Mouse (Mus musculus) adipocyte (in vitro differentiated cells): ENCODE data around the gene Hspb9.

ENCODE experiments used
- DNase-seq: peaks from one replicate; pipeline ENCODE4 v3.0.0-alpha.2; 2016; ENCODE audit warnings: low spot score

Hspb9 gene

DNA sequence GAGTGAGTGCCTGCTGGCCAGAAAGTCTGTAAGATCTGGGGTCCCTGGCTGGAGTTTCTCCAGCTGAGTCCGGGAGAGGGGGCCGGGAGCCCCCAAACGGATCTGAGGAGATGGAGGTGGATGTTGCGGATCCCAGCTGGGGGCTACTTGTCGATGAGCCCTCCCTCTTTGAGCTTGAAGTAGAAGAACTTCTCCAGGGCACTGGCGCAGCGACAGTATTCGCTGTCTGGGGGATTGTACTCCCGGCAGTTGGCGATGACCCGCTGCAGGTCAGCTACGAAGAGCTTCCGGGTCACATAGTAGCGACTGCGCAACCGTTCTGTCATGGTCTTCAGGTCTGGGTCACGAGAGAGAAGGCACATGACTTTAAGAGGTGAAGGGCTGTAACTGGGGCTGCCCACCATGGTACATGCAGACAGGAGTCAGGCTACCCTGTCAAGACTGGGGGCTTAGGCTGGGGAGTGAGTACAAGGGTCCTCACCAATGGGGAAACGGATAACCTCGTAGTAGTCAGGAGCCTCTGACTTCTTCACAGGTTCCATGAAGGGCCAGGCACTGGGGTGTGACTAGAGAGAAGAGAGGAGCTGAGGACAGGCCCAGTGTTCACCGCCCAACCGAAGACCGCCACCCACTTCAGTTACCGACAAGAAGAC lies 8.4 kb upstream of the Hspb9 start:
- DNase-seq = no peak

DNA sequence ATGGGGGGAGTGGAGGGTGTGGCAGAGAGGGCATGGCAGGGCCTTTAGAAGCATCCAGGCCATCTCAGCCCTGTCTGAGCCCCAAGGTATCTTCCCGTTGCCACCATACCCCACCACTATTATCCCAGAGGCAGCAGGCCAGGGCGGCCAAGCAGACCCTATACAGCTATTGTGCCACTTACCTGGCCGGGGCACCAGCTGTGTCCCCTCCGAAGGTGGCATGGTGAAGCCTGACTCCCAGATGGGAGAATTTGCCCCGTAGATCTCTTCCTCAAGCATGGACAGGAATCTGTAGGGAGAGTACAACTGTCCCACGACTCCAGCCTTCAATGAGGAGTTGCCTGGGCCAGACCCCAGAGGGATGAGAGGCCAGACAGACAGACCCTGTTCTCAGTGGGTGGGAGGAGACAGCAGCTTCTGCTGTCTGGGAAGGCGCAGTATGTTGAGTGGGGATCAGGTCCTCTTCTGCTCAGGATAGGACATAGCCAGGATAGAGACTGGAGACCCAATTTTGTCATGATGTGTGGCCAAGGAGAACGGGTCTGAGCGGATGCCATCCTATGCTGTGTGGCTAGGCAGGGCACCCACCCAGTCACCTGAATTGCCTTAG lies 4.3 kb upstream of the Hspb9 start:
- no peak for DNase-seq

DNA sequence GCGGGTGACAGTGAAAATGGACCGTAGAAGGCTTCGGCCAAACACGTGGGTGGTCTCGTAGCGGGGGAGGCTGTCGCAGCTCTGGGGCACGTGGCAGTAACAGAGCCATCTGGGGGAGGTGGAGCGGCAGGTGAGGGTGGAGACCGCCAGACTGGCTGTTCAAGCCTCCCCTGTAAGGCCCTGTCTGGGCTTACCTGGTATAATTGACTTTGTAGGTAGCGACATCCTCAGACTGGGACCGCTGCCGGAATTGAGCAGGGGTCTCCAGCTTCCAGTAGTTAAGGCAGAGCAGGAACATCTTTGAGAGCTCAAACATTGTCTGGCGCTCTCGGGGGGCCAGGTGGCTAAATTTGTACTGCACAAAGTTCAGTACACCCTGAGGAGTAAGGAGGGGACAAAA lies 3.1 kb upstream of the Hspb9 start:
- no peak for DNase-seq

DNA sequence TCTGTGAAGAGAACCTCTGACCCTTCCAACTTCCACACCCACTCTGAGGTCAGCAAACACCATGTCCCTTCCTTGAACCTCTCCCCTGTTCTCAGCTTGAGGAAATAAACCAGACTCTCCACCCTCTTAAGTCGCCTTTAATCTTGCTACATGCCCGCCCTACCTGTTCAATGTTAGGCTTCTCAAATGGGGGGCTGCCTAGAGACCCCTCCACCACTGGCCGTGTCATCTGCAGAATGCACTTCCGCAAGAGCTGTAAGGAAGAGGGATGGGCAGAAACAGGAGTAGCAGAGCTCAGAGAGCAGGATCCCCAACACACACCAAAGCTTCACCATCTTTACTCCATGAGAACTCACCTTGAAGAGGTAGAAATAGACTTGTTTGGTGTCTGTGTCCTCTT lies 2.7 kb upstream of the Hspb9 start:
- no peak for DNase-seq

DNA sequence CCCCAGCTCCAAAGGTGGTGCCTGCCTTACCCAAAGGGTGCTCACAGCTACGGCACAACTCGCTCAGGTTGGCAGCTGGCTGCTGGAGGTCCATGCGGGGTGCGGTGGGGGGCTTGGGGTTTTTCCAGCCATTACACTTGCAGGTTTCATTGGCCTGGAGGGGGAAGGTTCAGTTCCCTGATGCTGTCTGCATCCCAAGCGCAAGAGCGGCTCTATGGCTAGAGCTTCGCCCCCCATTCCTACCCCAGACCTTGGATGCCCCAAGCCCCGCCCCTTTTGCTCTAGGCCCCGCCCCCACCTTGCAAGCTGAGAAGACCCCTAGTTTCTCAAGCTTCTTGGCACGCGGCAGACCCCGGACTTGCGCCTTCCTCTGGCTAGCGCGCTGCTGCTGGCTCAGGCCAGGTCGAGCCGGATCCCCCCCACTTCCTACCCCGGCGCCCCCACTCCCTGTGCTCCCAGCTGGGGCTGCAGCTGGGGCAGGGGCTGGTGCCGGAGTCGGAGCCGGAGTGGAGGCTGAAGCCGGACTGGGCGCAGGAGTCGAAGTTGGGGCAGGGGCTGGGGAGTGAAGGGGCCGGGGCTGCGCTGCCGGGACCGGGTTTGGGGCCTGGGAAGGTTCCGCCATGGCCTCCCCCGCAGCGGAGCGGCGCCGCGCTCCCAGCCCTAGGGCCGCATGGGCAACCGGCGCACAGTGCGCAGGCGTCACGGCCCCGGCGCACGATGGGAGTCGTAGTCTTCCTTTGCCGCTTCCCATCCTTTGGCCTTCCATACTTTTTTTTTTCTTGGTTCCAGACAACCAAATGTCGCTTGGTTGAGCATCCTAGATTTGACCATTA lies 1.7 kb upstream of the Hspb9 start, which contains the start of gene Kat2a:
Gene Kat2a, minus strand, starts transcription at position 683 of the 833 bp plus-strand sequence.
- DNase-seq = peak; percentile 86

DNA sequence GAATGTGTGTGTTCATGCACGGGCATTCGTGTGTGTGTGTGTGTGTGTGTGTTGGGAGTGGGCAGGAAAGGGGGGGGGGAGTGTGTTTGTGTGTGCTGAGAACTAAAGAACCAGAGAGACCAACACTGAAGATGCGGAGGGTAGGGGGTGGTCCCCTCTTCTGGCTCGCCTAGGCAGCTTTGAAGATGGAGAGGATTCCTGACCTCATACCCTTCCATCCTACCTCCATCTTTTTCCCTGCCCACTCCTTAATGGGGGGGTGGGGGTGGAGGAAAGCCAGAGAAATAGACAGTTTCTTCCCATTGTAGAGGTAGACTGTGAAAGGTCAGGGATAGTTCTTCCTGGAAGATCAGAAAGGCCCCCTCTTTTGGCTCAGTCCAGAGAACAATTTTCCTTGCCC lies 476 bp upstream of the Hspb9 start:
- no peak for DNase-seq

DNA sequence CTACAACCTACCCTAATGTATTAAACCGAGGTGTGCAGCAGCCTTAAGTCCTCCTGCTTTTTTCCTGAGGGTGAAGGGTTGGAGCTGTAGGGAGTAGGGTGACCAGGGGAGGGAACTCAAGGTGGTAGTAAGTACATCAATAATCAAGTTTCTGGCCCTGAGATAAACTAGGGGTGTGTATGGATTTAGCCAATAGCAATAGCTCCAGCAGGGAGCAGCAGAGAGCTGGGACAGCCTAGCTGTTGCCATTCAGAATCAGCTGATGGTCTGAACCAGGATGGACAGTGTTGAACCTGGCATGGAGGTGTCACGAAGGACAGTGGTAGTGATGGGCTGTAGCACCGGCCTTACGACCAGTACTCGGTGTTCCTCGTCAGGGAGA lies 875 bp downstream of the Hspb9 start:
- peak; percentile 83 for DNase-seq

DNA sequence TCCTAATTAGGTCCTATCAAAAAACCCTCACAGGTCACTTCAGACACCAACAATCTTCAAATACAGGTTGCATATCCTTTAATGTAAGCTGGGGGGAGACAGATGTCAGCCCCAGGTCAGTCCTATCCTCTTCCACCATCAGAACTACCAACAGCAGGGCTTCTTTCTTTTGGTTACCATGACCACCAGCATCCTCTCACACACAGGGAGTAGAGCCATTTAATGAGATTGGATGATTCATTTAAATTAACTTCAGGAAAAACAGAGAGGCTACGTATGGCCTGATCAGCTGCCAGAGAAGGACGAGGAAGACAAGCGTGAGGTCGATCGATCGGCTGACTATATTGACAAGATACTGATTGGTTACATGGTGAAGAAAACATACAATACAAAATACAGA lies 1.3 kb downstream of the Hspb9 start:
- DNase-seq = no peak

DNA sequence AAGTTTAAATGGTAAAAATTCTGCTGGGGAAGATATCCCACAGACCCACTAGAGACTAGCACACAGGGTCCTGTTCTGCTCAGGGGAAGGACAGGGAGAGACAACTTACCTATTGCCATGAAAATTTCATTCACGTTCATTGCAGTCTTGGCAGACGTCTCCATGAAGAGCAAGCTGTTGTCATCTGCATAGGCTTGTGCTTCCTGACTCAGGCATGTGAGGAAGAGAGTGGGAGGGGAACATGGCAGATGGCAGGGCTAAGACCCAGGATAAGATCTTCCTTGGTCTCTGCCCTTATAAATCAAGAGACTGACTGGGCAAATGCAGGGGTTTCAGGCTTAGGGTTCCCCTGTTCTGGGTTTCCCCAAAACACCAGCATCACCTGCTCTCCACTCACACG lies 3.0 kb downstream of the Hspb9 start:
- DNase-seq = no peak

DNA sequence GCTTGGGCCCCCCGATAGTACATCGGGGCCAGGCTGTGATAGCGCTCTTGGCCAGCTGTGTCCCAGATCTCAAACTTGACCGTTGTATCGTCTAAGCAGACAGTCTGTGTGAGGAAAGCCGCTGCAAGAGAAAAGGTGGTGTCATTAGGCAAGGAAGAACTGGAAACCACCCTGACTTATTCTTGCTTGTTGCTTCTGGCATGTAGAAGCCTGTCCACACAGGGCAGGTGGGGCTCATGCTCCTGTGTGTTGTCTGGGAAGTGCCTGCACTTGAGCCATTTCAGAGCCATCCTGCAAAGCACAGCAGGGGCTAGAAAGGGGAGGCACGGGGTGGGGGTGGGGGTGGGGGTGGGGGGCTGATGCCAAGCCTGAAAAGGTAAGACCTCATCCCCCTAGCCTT lies 4.8 kb downstream of the Hspb9 start:
- DNase-seq = no peak

DNA sequence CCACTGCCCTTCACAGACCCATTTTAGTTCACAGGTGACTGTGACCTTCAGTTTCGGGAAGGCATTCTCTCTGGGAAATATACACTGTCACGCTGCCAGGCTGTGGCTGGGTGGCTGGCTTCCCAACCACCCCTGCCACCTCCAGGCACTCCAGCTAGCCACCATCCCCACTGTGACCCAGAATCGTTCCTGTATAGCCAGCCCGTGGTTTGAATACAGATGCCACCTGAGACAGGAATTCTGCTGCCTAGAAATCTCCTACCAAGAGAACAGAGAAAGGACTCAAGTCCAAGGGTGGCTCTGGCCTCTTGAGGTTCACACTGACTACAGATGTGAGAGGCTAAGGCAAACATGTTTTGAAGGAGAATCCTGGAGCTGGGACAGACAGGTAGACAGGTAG lies 5.2 kb downstream of the Hspb9 start:
- DNase-seq = no peak

DNA sequence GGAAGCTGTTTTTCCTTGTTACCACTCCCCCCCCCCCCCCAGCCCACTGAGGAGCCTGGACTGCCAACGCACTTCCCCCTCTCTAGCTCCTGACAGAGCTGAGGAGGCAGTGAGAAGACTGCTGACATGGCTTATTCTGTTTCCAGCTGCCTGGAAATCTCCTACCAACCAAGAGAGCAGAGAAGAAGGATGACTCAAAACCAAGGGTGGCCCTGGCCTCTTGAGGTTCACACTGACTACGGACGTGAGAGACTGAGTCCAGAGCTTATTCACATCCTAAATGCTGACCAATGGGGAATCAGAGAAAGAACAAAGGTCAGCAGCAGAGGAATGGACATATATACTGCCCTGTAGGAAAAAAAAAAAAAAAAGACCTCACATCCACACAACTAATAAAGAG lies 5.7 kb downstream of the Hspb9 start:
- no peak for DNase-seq

DNA sequence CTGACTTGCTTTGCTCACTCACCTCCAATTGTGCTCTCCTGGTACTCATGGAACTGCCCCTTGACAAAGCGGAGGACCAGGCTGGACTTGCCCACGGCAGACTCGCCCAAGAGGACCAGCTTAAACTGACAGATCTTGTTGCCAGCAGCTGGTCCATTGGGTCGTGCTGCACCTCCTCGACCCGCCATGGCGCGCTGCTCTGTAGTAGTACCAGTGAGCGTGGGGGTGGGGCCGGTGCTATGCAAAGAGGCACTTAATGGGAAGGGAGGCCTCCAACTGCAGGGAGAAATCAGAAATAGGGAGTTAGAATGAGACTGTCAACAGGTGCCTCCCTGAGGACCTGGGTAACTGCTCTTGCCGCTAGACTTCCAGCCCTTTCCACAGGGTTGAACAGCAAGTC lies 6.2 kb downstream of the Hspb9 start:
- DNase-seq = no peak

DNA sequence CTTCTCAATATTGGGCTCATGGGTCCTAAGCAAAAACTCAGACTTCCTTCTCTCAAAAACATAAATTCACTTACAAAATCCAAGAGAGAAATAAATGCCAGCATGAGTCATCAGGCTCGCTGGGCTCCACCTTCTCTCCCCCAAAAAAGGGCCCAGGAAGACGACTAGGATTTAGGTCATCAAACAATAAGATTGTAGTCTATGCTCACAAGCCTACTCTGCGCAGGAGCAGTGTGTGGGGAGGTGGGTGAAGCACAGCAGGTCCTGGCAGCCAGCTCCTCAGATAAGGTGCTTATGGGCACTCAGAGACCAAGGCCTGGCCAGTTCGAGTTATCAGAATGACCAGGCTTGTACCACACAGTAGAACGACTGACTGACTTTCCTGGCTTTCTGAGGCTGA lies 6.7 kb downstream of the Hspb9 start:
- peak; percentile 54 for DNase-seq

DNA sequence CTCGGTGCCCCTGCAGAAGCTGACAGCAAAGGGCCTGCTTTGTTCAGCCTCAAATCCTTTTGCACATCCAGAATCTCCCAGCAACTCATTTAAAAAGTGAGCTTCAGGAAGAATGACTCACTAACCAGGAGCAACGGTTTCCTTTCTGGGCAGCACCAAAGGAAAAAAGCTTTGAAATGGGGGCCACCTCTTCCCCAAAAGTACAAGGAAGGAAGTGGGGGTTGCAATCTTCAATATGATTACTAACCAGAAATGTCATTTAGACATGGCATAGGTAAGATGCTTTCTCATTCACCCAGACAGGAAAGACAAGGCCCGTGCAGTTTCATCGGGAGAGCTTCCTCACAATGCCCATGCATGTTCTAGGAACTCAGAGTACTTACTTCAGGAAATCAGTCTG lies 7.6 kb downstream of the Hspb9 start:
- DNase-seq = no peak

DNA sequence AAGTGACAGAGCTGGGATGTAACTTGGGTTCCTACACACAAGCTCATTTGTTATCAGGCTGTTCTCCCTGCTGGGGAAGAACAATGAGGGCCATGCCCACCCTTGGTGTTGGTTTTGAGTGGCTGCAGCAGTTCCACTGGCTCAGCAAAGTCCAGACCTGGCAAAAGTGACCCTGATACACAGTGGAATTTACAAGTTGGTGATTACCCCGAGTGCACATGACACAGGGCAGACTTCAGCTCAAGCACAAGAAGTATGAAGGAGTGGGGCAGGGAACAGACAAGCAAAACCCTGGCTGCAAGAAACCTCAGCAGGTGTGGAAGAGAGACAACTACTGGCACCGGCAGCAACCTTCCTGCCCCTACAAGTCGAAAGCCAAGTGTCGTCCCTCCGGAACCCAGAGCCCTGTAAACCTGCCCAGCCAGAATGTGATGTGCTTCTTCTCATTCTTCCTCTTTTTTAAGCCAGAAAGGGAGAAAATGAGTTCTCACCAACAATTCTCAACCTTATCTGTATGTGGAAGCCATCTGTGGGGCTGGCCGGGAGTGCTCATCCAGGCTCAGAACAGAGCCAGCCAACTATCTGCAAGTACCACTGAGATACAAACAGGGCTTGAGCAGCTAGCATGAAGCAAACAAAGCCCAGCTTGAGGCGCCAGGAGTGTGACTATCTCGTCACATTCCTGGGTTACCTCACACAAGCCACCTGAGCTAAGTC lies 8.3 kb downstream of the Hspb9 start:
- DNase-seq = no peak

DNA sequence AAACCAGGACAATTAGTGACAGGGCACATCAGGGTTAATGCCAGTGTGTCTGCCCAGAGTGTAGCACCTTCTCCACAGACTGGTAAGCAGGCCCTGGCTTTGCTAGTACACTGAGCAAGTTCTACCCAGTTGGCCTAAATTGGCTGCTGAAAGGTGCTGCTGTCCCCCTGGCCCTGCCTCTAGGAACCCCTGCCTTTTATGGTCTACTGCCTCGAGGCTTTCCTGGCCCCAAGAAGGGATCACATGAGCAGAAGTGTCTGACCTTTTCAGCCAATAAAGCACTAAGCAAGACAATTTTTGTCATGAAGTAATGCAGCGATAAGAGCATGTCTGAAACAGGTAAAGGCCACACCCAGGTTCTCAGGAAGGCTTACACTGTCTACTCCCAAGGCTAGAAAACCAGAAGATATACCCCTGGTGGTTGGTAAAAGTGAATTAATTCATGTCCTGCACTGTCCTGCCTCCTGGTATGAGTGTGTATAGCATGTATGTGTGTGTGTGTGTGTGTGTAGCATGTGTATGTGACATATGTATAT lies 8.9 kb downstream of the Hspb9 start:
- DNase-seq = no peak

DNA sequence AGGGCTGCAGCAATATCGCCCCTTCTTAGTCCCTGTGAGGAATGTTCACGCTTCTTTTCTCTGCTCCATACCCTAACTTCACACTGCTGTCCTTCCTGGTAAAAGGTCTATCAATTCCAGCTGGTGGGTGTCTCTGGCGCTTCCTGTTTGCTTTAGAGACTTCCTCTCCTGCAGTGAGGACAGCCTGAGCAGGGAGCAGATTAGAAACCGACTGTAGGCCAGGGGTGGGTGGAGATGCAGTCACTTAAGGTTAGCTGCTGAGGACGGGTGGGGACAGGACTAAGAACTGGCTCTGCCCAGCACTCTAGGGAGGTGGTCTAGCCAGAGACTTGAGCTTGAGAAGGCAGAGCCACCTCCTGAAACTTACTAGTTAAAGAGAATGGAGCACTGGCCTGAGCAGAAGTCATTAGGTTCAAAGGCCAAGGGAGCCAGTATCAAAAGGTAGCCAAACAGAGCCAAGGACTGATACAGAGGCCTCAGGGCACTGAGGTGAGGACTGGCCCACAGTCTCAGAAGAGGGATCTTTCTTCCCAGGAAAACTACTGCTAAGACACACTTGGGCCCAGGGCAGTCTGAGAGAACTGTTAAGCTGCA lies 11.4 kb downstream of the Hspb9 start:
- DNase-seq = no peak

DNA sequence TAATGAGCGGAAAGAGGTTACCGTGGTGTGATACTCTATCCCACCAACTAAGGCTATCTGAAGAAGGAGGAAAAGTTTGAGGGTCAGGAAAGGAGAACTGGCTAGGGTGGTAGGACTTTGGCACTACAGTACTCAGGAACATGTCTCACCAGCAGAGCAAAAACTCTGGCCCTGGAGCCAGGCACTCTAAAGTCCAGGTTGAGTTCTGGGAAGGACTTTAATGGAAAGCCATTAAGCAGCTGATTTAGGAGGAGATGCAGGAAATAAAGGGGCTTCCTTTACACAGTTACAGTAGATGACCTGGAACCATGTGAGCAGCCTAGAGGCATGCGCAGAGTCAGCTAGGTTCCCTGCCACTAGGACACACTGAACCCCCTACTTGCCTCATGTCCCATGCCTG lies 13.6 kb downstream of the Hspb9 start:
- no peak for DNase-seq

DNA sequence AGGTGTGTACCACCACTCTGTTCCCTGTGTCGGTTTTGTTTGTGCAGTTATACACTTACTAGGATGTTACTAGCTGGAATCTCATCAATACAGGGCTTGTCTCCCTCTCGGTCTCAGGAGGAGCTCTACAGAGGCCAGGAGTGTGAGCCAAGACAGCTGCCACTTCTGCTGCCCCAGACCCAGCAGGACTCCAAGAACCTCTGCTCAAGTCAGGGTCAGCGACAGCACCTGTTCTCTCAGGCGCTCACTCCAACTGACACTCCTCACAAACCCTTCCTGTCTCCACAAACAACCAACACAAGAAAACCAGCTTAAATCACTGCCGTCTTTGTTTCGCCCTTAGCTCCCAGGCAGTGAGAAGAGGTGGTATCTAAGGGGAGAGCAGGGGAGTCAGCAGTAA lies 15.0 kb downstream of the Hspb9 start:
- no peak for DNase-seq

DNA sequence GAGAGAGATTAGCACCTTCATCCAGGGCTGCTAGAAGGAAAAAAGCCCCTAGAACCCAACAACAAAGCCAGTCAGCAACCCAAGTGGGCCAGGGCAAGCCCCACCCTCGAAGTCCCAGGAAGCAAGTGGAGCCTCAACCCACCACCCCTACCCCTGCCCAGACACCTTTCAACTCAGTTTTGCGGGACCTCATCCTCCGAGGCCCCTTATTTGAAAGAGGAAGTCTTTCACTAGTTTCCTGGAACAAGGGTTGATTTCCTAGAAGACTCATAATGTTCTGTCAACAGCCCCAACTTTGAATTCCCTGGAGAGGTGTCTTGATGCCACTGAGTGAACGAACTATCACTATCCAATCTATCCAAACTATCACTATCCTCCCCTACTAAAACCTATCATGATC lies 16.3 kb downstream of the Hspb9 start:
- DNase-seq = no peak
